Mouse (Mus musculus): ENCODE results near the gene Crtc3. TPM values are rescaled to one million over a fixed set of nuclear protein-coding genes. Genes with fewer than 3 reads are reported as not detected.

Crtc3 gene
- total and polyA plus RNA-seq, 2 experiments from 2014 or later: 14.2 to 14.8 TPM

GRCm38 (mm10) chr7:80561931-80562330 lies 126.7 kb downstream of the Crtc3 start:
- Histone ChIP-seq H3K27me3 (ENCODE audit: insufficient read depth, low read length) (no peaks in the 10 kb centered on the region), H3K27ac (ENCODE audit: low read depth, low read length) (no peak overlapping the region), H3K9ac (no peak overlapping the region), H3K4me2 (ENCODE audit: low read depth) (no peak overlapping the region), H3K36me3 (ENCODE audit: insufficient read depth) (no peaks in the 10 kb centered on the region), H3K4me1 (ENCODE audit: insufficient read depth) (no peaks in the 10 kb centered on the region), H3K9me3 (ENCODE audit: low read length) (no peaks in the 10 kb centered on the region), H3K4me3 (ENCODE audit: low read depth, low read length) (no peak overlapping the region)
- no peak for TF ChIP-seq CTCF (IDR thresholded peaks at IDR 0.05; ENCODE audit: low read depth)
- 70% methylated on average over 5 of the region's 5 CpGs for WGBS
- DNase-seq (no peak), ATAC-seq (no peak)

- no peaks in the 10 kb centered on the region for H3K36me3 ChIP-seq (ENCODE audit: insufficient read depth)
- no peak for DNase-seq
Measured at GRCm38 (mm10) chr7:80561271-80561670, 127.4 kb downstream of the Crtc3 start.

GRCm38 (mm10) chr7:80558572-80558971 lies 130.1 kb downstream of the Crtc3 start:
- ATAC-seq: no peak
- Histone ChIP-seq H3K4me3 (ENCODE audit: low read depth, low read length) (no peak overlapping the region), H3K9ac (no peak overlapping the region), H3K27me3 (ENCODE audit: insufficient read depth, low read length) (no peaks in the 10 kb centered on the region), H3K36me3 (ENCODE audit: insufficient read depth) (no peaks in the 10 kb centered on the region), H3K4me2 (ENCODE audit: low read depth) (no peak overlapping the region), H3K9me3 (ENCODE audit: low read length) (no peaks in the 10 kb centered on the region), H3K27ac (ENCODE audit: low read depth, low read length) (no peak overlapping the region), H3K4me1 (ENCODE audit: insufficient read depth) (no peaks in the 10 kb centered on the region)
- 47% methylated on average over 5 of the region's 5 CpGs for WGBS
- DNase-seq: no peak
- TF ChIP-seq CTCF (IDR thresholded peaks at IDR 0.05; ENCODE audit: low read depth): no peak

More at GRCm38 (mm10) chr7:80561271-80561670, 127.4 kb downstream of the Crtc3 start:
- Histone ChIP-seq H3K4me2 (ENCODE audit: low read depth) (no peak overlapping the region), H3K9ac (no peak overlapping the region), H3K27me3 (ENCODE audit: insufficient read depth, low read length) (no peaks in the 10 kb centered on the region), H3K4me3 (ENCODE audit: low read depth, low read length) (no peak overlapping the region), H3K27ac (ENCODE audit: low read depth, low read length) (no peak overlapping the region), H3K9me3 (ENCODE audit: low read length) (no peaks in the 10 kb centered on the region), H3K4me1 (ENCODE audit: insufficient read depth) (no peaks in the 10 kb centered on the region)
- no peak for ATAC-seq
- no peak for TF ChIP-seq CTCF (IDR thresholded peaks at IDR 0.05; ENCODE audit: low read depth)
- 80% methylated on average over 9 of the region's 9 CpGs for WGBS

GRCm38 (mm10) chr7:80558101-80558500 lies 130.6 kb downstream of the Crtc3 start:
- no peak overlapping the region for H3K27ac ChIP-seq (ENCODE audit: low read depth, low read length)
- H3K36me3 ChIP-seq (ENCODE audit: insufficient read depth): no peaks in the 10 kb centered on the region
- no peak overlapping the region for H3K4me2 ChIP-seq (ENCODE audit: low read depth)
- H3K9me3 ChIP-seq (ENCODE audit: low read length): no peaks in the 10 kb centered on the region
- TF ChIP-seq CTCF (IDR thresholded peaks at IDR 0.05; ENCODE audit: low read depth): no peak
- DNase-seq (no peak), ATAC-seq (no peak)
- no peak overlapping the region for H3K4me3 ChIP-seq (ENCODE audit: low read depth, low read length)
- H3K9ac ChIP-seq: no peak overlapping the region
- H3K27me3 ChIP-seq (ENCODE audit: insufficient read depth, low read length): no peaks in the 10 kb centered on the region
- 61% methylated on average over 8 of the region's 8 CpGs for WGBS
- H3K4me1 ChIP-seq (ENCODE audit: insufficient read depth): no peaks in the 10 kb centered on the region

- Histone ChIP-seq H3K4me2 (ENCODE audit: low read depth) (no peak overlapping the region), H3K9ac (no peak overlapping the region), H3K4me1 (ENCODE audit: insufficient read depth) (no peaks in the 10 kb centered on the region), H3K4me3 (ENCODE audit: low read depth, low read length) (no peak overlapping the region), H3K27me3 (ENCODE audit: insufficient read depth, low read length) (no peaks in the 10 kb centered on the region), H3K9me3 (ENCODE audit: low read length) (no peaks in the 10 kb centered on the region), H3K27ac (ENCODE audit: low read depth, low read length) (no peak overlapping the region), H3K36me3 (ENCODE audit: insufficient read depth) (no peaks in the 10 kb centered on the region)
- WGBS: 83% methylated on average over 4 of the region's 4 CpGs
- DNase-seq: no peak
- no peak for ATAC-seq
- no peak for TF ChIP-seq CTCF (IDR thresholded peaks at IDR 0.05; ENCODE audit: low read depth)
Measured at GRCm38 (mm10) chr7:80557161-80557560, 131.5 kb downstream of the Crtc3 start.

- Histone ChIP-seq H3K27me3 (ENCODE audit: insufficient read depth, low read length) (no peaks in the 10 kb centered on the region), H3K9ac (no peak overlapping the region), H3K9me3 (ENCODE audit: low read length) (no peaks in the 10 kb centered on the region), H3K36me3 (ENCODE audit: insufficient read depth) (no peaks in the 10 kb centered on the region), H3K27ac (ENCODE audit: low read depth, low read length) (no peak overlapping the region), H3K4me1 (ENCODE audit: insufficient read depth) (no peaks in the 10 kb centered on the region), H3K4me3 (ENCODE audit: low read depth, low read length) (no peak overlapping the region), H3K4me2 (ENCODE audit: low read depth) (no peak overlapping the region)
- no peak for ATAC-seq
- WGBS: 82% methylated on average over 3 of the region's 3 CpGs
- no peak for DNase-seq
- no peak for TF ChIP-seq CTCF (IDR thresholded peaks at IDR 0.05; ENCODE audit: low read depth)
Measured at GRCm38 (mm10) chr7:80556166-80556565, 132.5 kb downstream of the Crtc3 start.

- no peaks in the 10 kb centered on the region for H3K36me3 ChIP-seq (ENCODE audit: insufficient read depth)
- H3K9me3 ChIP-seq (ENCODE audit: low read length): no peaks in the 10 kb centered on the region
- no peak for DNase-seq
- no peak overlapping the region for H3K9ac ChIP-seq
- TF ChIP-seq CTCF (IDR thresholded peaks at IDR 0.05; ENCODE audit: low read depth): 0 out of 2 replicates have a peak, but pooled peaks have one; percentile 26
- H3K27me3 ChIP-seq (ENCODE audit: insufficient read depth, low read length): no peaks in the 10 kb centered on the region
- no peak overlapping the region for H3K4me2 ChIP-seq (ENCODE audit: low read depth)
- 66% methylated on average over 3 of the region's 3 CpGs for whole genome bisulfite sequencing
- H3K4me3 ChIP-seq (ENCODE audit: low read depth, low read length): no peak overlapping the region
- no peak for ATAC-seq
- no peaks in the 10 kb centered on the region for H3K4me1 ChIP-seq (ENCODE audit: insufficient read depth)
- peak overlapping the region; percentile 66; the same call in 1 of the 2 replicates for H3K27ac ChIP-seq (ENCODE audit: low read depth, low read length)
Measured at GRCm38 (mm10) chr7:80555146-80555545, 133.5 kb downstream of the Crtc3 start.

Measured in forebrain, postnatal 0 days (tissue).